Mouse (Mus musculus) retina, embryonic 14.5 days (tissue): ENCODE measurements around the gene Adamtsl3.

ENCODE experiments used
- DNase-seq: peaks from one replicate; pipeline ENCODE4 v3.0.0-alpha.2; 2015; ENCODE audit warnings: low spot score

Gene Adamtsl3

GRCm38 (mm10) chr7:82649081-82649445 lies 313.6 kb downstream of the Adamtsl3 start:
- no peak for DNase-seq
